Mouse (Mus musculus) erythroblast, embryonic 14.5 days (primary cell): ENCODE results near the gene Rnh1.

Experiments used
- GATA1 ChIP-seq: IDR thresholded peaks from 2 replicates; pipeline ENCODE4 v1.6.1; 2012; ENCODE audit warnings: low read length, inconsistent platforms, mixed read lengths
- TAL1 ChIP-seq: IDR thresholded peaks from 3 replicates; pipeline ENCODE4 v1.6.1; 2012; ENCODE audit warnings: low read length, inconsistent platforms, mixed read lengths

- TF ChIP-seq GATA1 (no peak), TAL1 (no peak)
Measured at GRCm38 (mm10) chr7:141214310-141214709, 41.7 kb upstream of the Rnh1 start.
